Mouse (Mus musculus): Measurements from ENCODE around the gene Aqp1. TPM values are rescaled to one million over a fixed set of nuclear protein-coding genes. Genes with fewer than 3 reads are reported as not detected.

The Aqp1 gene
- total and polyA plus RNA-seq, 3 experiments = 57.2 to 95.3 TPM; not detected in 1

GRCm38 (mm10) chr6:55337242-55337641 lies 1.0 kb downstream of the Aqp1 start (continued):
- TF ChIP-seq BHLHE40 (IDR thresholded peaks at IDR 0.05; ENCODE audit: borderline replicate concordance, low read depth, low read length) (0 out of 2 replicates have a peak, but pooled peaks have one; percentile 48), CTCF (IDR thresholded peaks at IDR 0.05 in 2 of 3, conservative IDR thresholded peaks at IDR 0.05 in 1 of 3; ENCODE audit: control insufficient read depth in 1 of 3, insufficient read depth in 1 of 3, low read depth in 2 of 3, low read length in 3 of 3, poor library complexity in 1 of 3, severe bottlenecking in 1 of 3) (no peak), CHD1 (IDR thresholded peaks at IDR 0.05; ENCODE audit: low read depth, low read length) (no peak), SMC3 (IDR thresholded peaks at IDR 0.05; ENCODE audit: low read depth, low read length) (no peak), NRF1 (IDR thresholded peaks at IDR 0.05; ENCODE audit: insufficient read depth, low read depth, low read length, poor library complexity, severe bottlenecking) (no peak), MAX (IDR thresholded peaks at IDR 0.05; ENCODE audit: low read length) (no peak), GATA1 (IDR thresholded peaks at IDR 0.05; ENCODE audit: low read depth, low read length) (peak; percentile 73), RCOR1 (IDR thresholded peaks at IDR 0.05; ENCODE audit: low read depth, low read length) (peak; percentile 43; the same call in 1 of the 2 replicates)

- TF ChIP-seq E2F4 (IDR thresholded peaks at IDR 0.05; ENCODE audit: borderline replicate concordance, low read depth, low read length) (no peak), SMC3 (IDR thresholded peaks at IDR 0.05; ENCODE audit: low read depth, low read length) (no peak), RAD21 (IDR thresholded peaks at IDR 0.05; ENCODE audit: low read depth, low read length) (no peak)
- DNase-seq (ENCODE audit: low read depth, low spot score) = peak; percentile 22
- Histone ChIP-seq H3K4me3 (ENCODE audit: control insufficient read depth in 1 of 2, insufficient read depth in 1 of 2, low read depth in 2 of 2, low read length in 2 of 2) (peak overlapping the region; percentile 40 to 49), H3K27me3 (ENCODE audit: control insufficient read depth in 1 of 2, insufficient read depth in 2 of 2, low read length in 2 of 2) (no peaks in the 10 kb centered on the region), H3K9ac (ENCODE audit: control insufficient read depth, low read depth, low read length, poor library complexity, severe bottlenecking) (peak overlapping the region; percentile 46), H3K9me3 (replicated peaks; ENCODE audit: insufficient read depth, low read length) (no peaks in the 10 kb centered on the region), H3K36me3 (ENCODE audit: control insufficient read depth in 1 of 2, insufficient read depth in 2 of 2, low read length in 2 of 2) (peaks cover 0 to 10% of the 10 kb centered on the region in 2 experiments; a peak in 2 of 4 replicates), H3K27ac (ENCODE audit: control insufficient read depth, low read depth, low read length) (no peak overlapping the region; the same call in 1 of the 2 replicates), H3K79me2 (ENCODE audit: control insufficient read depth, insufficient read depth, low read length, poor library complexity) (no peaks in the 10 kb centered on the region), H3K4me1 (ENCODE audit: control insufficient read depth in 1 of 2, insufficient read depth in 2 of 2, low read length in 2 of 2) (peaks cover 7 to 35% of the 10 kb centered on the region in 2 experiments; a peak in 3 of 4 replicates)
These were observed 1.8 kb downstream of the Aqp1 start for GRCm38 (mm10) chr6:55338077-55338476.

GRCm38 (mm10) chr6:55338934-55339825 lies 2.9 kb downstream of the Aqp1 start:
- TF ChIP-seq NELFE (IDR thresholded peaks at IDR 0.05; ENCODE audit: low read depth, low read length) = no peak
- TF ChIP-seq ZNF384 (IDR thresholded peaks at IDR 0.05; ENCODE audit: low read depth, low read length) = no peak
- TF ChIP-seq POLR2AphosphoS5 (IDR thresholded peaks at IDR 0.05; ENCODE audit: borderline replicate concordance, low read depth, low read length) = no peak
- TF ChIP-seq TAL1 (IDR thresholded peaks at IDR 0.05; ENCODE audit: low read length) = peak; percentile 61
- peak; percentile 63 for TF ChIP-seq GATA1 (IDR thresholded peaks at IDR 0.05; ENCODE audit: low read depth, low read length)
- peak; percentile 75 for TF ChIP-seq TCF12 (IDR thresholded peaks at IDR 0.05; ENCODE audit: low read depth, low read length)
- peak; percentile 49 to 80; a peak in 3 of 4 replicates for TF ChIP-seq EP300 (IDR thresholded peaks at IDR 0.05; ENCODE audit: low read depth in 1 of 2, low read length in 2 of 2)
- peak; percentile 56 for TF ChIP-seq ETS1 (IDR thresholded peaks at IDR 0.05; ENCODE audit: low read depth, low read length)
- Histone ChIP-seq H3K9ac (ENCODE audit: control insufficient read depth, low read depth, low read length, poor library complexity, severe bottlenecking) (no peak overlapping the region), H3K36me3 (ENCODE audit: control insufficient read depth in 1 of 2, insufficient read depth in 2 of 2, low read length in 2 of 2) (peaks cover 0 to 10% of the 10 kb centered on the region in 2 experiments; a peak in 2 of 4 replicates), H3K27me3 (ENCODE audit: control insufficient read depth in 1 of 2, insufficient read depth in 2 of 2, low read length in 2 of 2) (no peaks in the 10 kb centered on the region), H3K4me1 (ENCODE audit: control insufficient read depth in 1 of 2, insufficient read depth in 2 of 2, low read length in 2 of 2) (peaks cover 7 to 35% of the 10 kb centered on the region in 2 experiments; a peak in 3 of 4 replicates), H3K79me2 (ENCODE audit: control insufficient read depth, insufficient read depth, low read length, poor library complexity) (no peaks in the 10 kb centered on the region), H3K9me3 (replicated peaks; ENCODE audit: insufficient read depth, low read length) (no peaks in the 10 kb centered on the region), H3K4me3 (ENCODE audit: control insufficient read depth in 1 of 2, insufficient read depth in 1 of 2, low read depth in 2 of 2, low read length in 2 of 2) (0 out of 4 replicates have a peak overlapping the region, but pooled peaks have one; percentile 2 to 15), H3K27ac (ENCODE audit: control insufficient read depth, low read depth, low read length) (no peak overlapping the region)
- DNase-seq (ENCODE audit: low read depth, low spot score) = no peak

Measured in MEL (cell line).